Mouse (Mus musculus) embryonic fibroblast, embryonic 13.5 days (primary cell): ENCODE data around the gene Gpr157.

Source experiments
- CTCF ChIP-seq: IDR thresholded peaks from 2 replicates; pipeline ENCODE4 v1.5.1; 2011; ENCODE audit warnings: mild to moderate bottlenecking, control low read depth, low read length, moderate library complexity, borderline replicate concordance; ENCODE audit not compliant: insufficient read depth
- POLR2A ChIP-seq: IDR thresholded peaks from 2 replicates; pipeline ENCODE4 v1.6.1; 2011; ENCODE audit warnings: low read depth, mild to moderate bottlenecking, control low read depth, low read length, moderate library complexity

- TF ChIP-seq CTCF, result no peak
- no peak for TF ChIP-seq POLR2A
Observed at GRCm38 (mm10) chr4:150066706-150067323, 20.4 kb upstream of the Gpr157 start.
